Mouse (Mus musculus) liver, embryonic 13.5 days (tissue): Measurements from ENCODE around the gene Abcg5. TPM values are rescaled to one million over a fixed set of nuclear protein-coding genes. Genes with fewer than 3 reads are reported as not detected.

Experiments
- ATAC-seq: fragments of 200-750 bp; cut with Nextera tagmentation; 2 replicates; pipeline ENCODE4 v1.8.0; 2017; ENCODE audit warnings: low read depth, mild to moderate bottlenecking, moderate number of reproducible peaks, moderate library complexity
- DNase-seq: peaks from one replicate; pipeline ENCODE4 v3.0.0; 2022
- H3K27ac ChIP-seq: fragments of 300-500 bp; sonication (generic); 2 replicates; pipeline ENCODE4 v1.5.1; 2015; ENCODE audit warnings: moderate library complexity, mild to moderate bottlenecking, inconsistent platforms
- H3K27me3 ChIP-seq: fragments of 300-500 bp; sonication (generic); 2 replicates; pipeline ENCODE4 v1.6.1; 2015; ENCODE audit warnings: mild to moderate bottlenecking, inconsistent platforms
- H3K36me3 ChIP-seq: fragments of 300-500 bp; sonication (generic); 2 replicates; pipeline ENCODE4 v1.6.1; 2015; ENCODE audit warnings: mild to moderate bottlenecking, inconsistent platforms
- H3K4me1 ChIP-seq: fragments of 300-500 bp; sonication (generic); replicated peaks from 2 replicates; pipeline ENCODE4 v1.6.1; 2015; ENCODE audit warnings: inconsistent platforms
- H3K4me2 ChIP-seq: fragments of 300-500 bp; sonication (generic); 2 replicates; pipeline ENCODE4 v1.6.1; 2015; ENCODE audit warnings: inconsistent platforms, mild to moderate bottlenecking, moderate library complexity
- H3K4me3 ChIP-seq: fragments of 300-500 bp; sonication (generic); replicated peaks from 2 replicates; pipeline ENCODE4 v1.5.1; 2015; ENCODE audit warnings: mild to moderate bottlenecking, inconsistent platforms
- H3K9ac ChIP-seq: fragments of 300-500 bp; sonication (generic); 2 replicates; pipeline ENCODE4 v1.6.1; 2015; ENCODE audit warnings: mild to moderate bottlenecking, inconsistent platforms
- H3K9me3 ChIP-seq: fragments of 300-500 bp; sonication (generic); replicated peaks from 2 replicates; pipeline ENCODE4 v1.6.1; 2016; ENCODE audit warnings: inconsistent platforms
- WGBS: fragments of 180-500 bp; shearing (Covaris S2); methylation state at CpG from one replicate; pipeline ENCODE4 v1.1.7; 2015; ENCODE audit not compliant: insufficient replicate concordance; 5-methylcytosine and 5-hydroxymethylcytosine counted together
- polyA plus RNA-seq: library from polyadenylated mRNA; unstranded; fragments of >200 nt; fragmentation: Nextera tagmentation; extraction: Ambion mirVana; gene quantifications from 2 replicates; pipeline ENCODE4 v1.2.1, GENCODE M21; 2015

The Abcg5 gene
- polyA plus RNA-seq, 1 experiment from 2014 or later = 0.23 TPM

GRCm38 (mm10) chr17:84642324-84642723 is 40.5 kb downstream of the Abcg5 start:
- Histone ChIP-seq H3K9ac (no peak overlapping the region), H3K27me3 (no peaks in the 10 kb centered on the region), H3K9me3 (no peaks in the 10 kb centered on the region), H3K4me1 (peaks cover 9% of the 10 kb centered on the region; the same call in 1 of the 2 replicates), H3K27ac (no peak overlapping the region), H3K36me3 (no peaks in the 10 kb centered on the region), H3K4me3 (no peak overlapping the region), H3K4me2 (no peak overlapping the region)
- WGBS = 79% methylated on average over 9 of the region's 9 CpGs
- DNase-seq (no peak), ATAC-seq (no peak)

GRCm38 (mm10) chr17:84641893-84642292 is 40.9 kb downstream of the Abcg5 start:
- 20% methylated on average over 3 of the region's 3 CpGs for WGBS
- ATAC-seq = no peak

GRCm38 (mm10) chr17:84639796-84640378 is 42.9 kb downstream of the Abcg5 start:
- H3K4me1 ChIP-seq = no peaks in the 10 kb centered on the region
- no peaks in the 10 kb centered on the region for H3K36me3 ChIP-seq
- H3K27me3 ChIP-seq = no peaks in the 10 kb centered on the region
- H3K9ac ChIP-seq = no peak overlapping the region
- no peak overlapping the region for H3K4me2 ChIP-seq
- DNase-seq = no peak
- no peaks in the 10 kb centered on the region for H3K9me3 ChIP-seq
- no peak overlapping the region for H3K4me3 ChIP-seq
- H3K27ac ChIP-seq = no peak overlapping the region
- 65% methylated on average over 10 of the region's 10 CpGs for WGBS
- ATAC-seq = no peak

More at GRCm38 (mm10) chr17:84641893-84642292, 40.9 kb downstream of the Abcg5 start:
- H3K4me3 ChIP-seq = no peak overlapping the region
- H3K36me3 ChIP-seq = no peaks in the 10 kb centered on the region
- DNase-seq = no peak
- H3K4me2 ChIP-seq = no peak overlapping the region
- no peaks in the 10 kb centered on the region for H3K27me3 ChIP-seq
- no peak overlapping the region for H3K9ac ChIP-seq
- H3K27ac ChIP-seq = no peak overlapping the region
- peaks cover 6% of the 10 kb centered on the region; the same call in 1 of the 2 replicates for H3K4me1 ChIP-seq
- no peaks in the 10 kb centered on the region for H3K9me3 ChIP-seq

GRCm38 (mm10) chr17:84637971-84638370 is 44.8 kb downstream of the Abcg5 start:
- DNase-seq = no peak
- no peak overlapping the region for H3K4me2 ChIP-seq
- no peaks in the 10 kb centered on the region for H3K4me1 ChIP-seq
- WGBS = 71% methylated on average over 6 of the region's 6 CpGs
- H3K27me3 ChIP-seq = no peaks in the 10 kb centered on the region
- no peak for ATAC-seq
- no peak overlapping the region for H3K27ac ChIP-seq
- H3K4me3 ChIP-seq = no peak overlapping the region
- H3K9me3 ChIP-seq = no peaks in the 10 kb centered on the region
- H3K9ac ChIP-seq = no peak overlapping the region
- H3K36me3 ChIP-seq = no peaks in the 10 kb centered on the region

GRCm38 (mm10) chr17:84636328-84636727 is 46.5 kb downstream of the Abcg5 start:
- no peak for DNase-seq
- no peak for ATAC-seq
- no peak overlapping the region for H3K4me2 ChIP-seq
- H3K4me3 ChIP-seq = no peak overlapping the region
- no peaks in the 10 kb centered on the region for H3K4me1 ChIP-seq
- no peak overlapping the region for H3K9ac ChIP-seq
- WGBS = 68% methylated on average over 8 of the region's 8 CpGs
- no peak overlapping the region for H3K27ac ChIP-seq
- no peaks in the 10 kb centered on the region for H3K36me3 ChIP-seq
- no peaks in the 10 kb centered on the region for H3K9me3 ChIP-seq
- no peaks in the 10 kb centered on the region for H3K27me3 ChIP-seq

GRCm38 (mm10) chr17:84633443-84633842 is 49.4 kb downstream of the Abcg5 start:
- no peak overlapping the region for H3K4me3 ChIP-seq
- H3K36me3 ChIP-seq = no peaks in the 10 kb centered on the region
- DNase-seq (no peak), ATAC-seq (no peak)
- WGBS = 35% methylated on average over 13 of the region's 13 CpGs
- H3K4me1 ChIP-seq = no peaks in the 10 kb centered on the region
- no peak overlapping the region for H3K27ac ChIP-seq
- no peaks in the 10 kb centered on the region for H3K9me3 ChIP-seq
- H3K4me2 ChIP-seq = no peak overlapping the region; the same call in 1 of the 2 replicates
- H3K27me3 ChIP-seq = no peaks in the 10 kb centered on the region
- no peak overlapping the region for H3K9ac ChIP-seq

GRCm38 (mm10) chr17:84631836-84632235 is 51.0 kb downstream of the Abcg5 start:
- H3K27me3 ChIP-seq = no peaks in the 10 kb centered on the region

GRCm38 (mm10) chr17:84628611-84629010 is 54.2 kb downstream of the Abcg5 start:
- Histone ChIP-seq H3K27me3 (no peaks in the 10 kb centered on the region), H3K4me3 (no peak overlapping the region), H3K27ac (no peak overlapping the region), H3K36me3 (no peaks in the 10 kb centered on the region), H3K9ac (no peak overlapping the region), H3K4me2 (no peak overlapping the region), H3K4me1 (peaks cover 9% of the 10 kb centered on the region; the same call in 1 of the 2 replicates), H3K9me3 (no peaks in the 10 kb centered on the region)
- no peak for DNase-seq
- 69% methylated on average over 9 of the region's 9 CpGs for WGBS
- no peak for ATAC-seq

More at GRCm38 (mm10) chr17:84631836-84632235, 51.0 kb downstream of the Abcg5 start:
- Histone ChIP-seq H3K27ac (no peak overlapping the region), H3K4me2 (no peak overlapping the region), H3K4me3 (no peak overlapping the region), H3K4me1 (peaks cover 2% of the 10 kb centered on the region; the same call in 1 of the 2 replicates), H3K9ac (no peak overlapping the region), H3K36me3 (no peaks in the 10 kb centered on the region), H3K9me3 (no peaks in the 10 kb centered on the region)
- ATAC-seq (no peak), DNase-seq (no peak)
- 72% methylated on average over 6 of the region's 6 CpGs for WGBS

- ATAC-seq (no peak), DNase-seq (no peak)
- Histone ChIP-seq H3K27me3 (no peaks in the 10 kb centered on the region), H3K4me1 (peaks cover 9% of the 10 kb centered on the region; the same call in 1 of the 2 replicates), H3K36me3 (no peaks in the 10 kb centered on the region), H3K27ac (no peak overlapping the region), H3K9me3 (no peaks in the 10 kb centered on the region), H3K9ac (no peak overlapping the region), H3K4me2 (no peak overlapping the region), H3K4me3 (no peak overlapping the region)
- WGBS = 71% methylated on average over 10 of the region's 10 CpGs
These were observed 55.1 kb downstream of the Abcg5 start for GRCm38 (mm10) chr17:84627721-84628120.

- peak overlapping the region; percentile 67 for H3K4me2 ChIP-seq
- H3K4me3 ChIP-seq = peak overlapping the region; percentile 52
- WGBS = 44% methylated on average over 9 of the region's 9 CpGs
- peaks cover 9% of the 10 kb centered on the region; the same call in 1 of the 2 replicates for H3K4me1 ChIP-seq
- no peaks in the 10 kb centered on the region for H3K36me3 ChIP-seq
- DNase-seq = no peak
- no peaks in the 10 kb centered on the region for H3K9me3 ChIP-seq
- H3K27ac ChIP-seq = no peak overlapping the region
- H3K27me3 ChIP-seq = no peaks in the 10 kb centered on the region
- no peak overlapping the region for H3K9ac ChIP-seq
- ATAC-seq = no peak
These were observed 55.9 kb downstream of the Abcg5 start for GRCm38 (mm10) chr17:84626857-84627305.

- no peaks in the 10 kb centered on the region for H3K36me3 ChIP-seq
- H3K9ac ChIP-seq = no peak within 1 kb of the TSS
- no peak within 1 kb of the TSS for H3K27ac ChIP-seq
- H3K4me1 ChIP-seq = peaks cover 9% of the 10 kb centered on the region; the same call in 1 of the 2 replicates
- peak within 1 kb of the TSS; percentile 67 for H3K4me2 ChIP-seq
- peak; percentile 82 for ATAC-seq
- WGBS = 3% methylated on average over 25 of the region's 25 CpGs
- no peaks in the 10 kb centered on the region for H3K9me3 ChIP-seq
- peak within 1 kb of the TSS; percentile 52 for H3K4me3 ChIP-seq
- H3K27me3 ChIP-seq = no peaks in the 10 kb centered on the region
- DNase-seq = peak; percentile 55
These were observed 56.4 kb downstream of the Abcg5 start, which contains the start of gene Dync2li1 for GRCm38 (mm10) chr17:84626276-84626856. Dync2li1 (plus strand) TSS chr17:84626496.
